Mouse (Mus musculus): ENCODE measurements around the gene D930007J09Rik. TPM values are rescaled to one million over a fixed set of nuclear protein-coding genes. Genes with fewer than 3 reads are reported as not detected.

Gene D930007J09Rik
- polyA plus RNA-seq, 1 experiment = not detected

DNA sequence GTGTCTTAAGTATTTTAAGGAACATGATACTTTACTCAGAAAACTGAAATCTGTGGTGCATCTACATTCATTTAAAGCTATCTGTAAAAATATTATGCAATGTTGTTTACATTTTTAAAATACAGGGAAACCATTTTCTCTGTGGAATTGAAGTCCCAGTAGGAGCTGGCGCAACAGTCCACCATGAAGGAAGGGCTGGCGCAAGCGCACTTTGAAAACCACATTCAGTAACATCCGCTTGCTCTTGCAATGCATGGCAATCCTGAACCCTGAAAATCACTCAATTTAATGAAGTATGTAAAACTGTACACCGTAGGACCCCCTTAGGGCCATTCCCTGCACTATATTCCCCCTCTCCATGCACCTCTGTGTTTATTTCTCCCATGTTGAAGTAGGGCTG lies 31.9 kb upstream of the D930007J09Rik start:
- TF ChIP-seq POLR2A (IDR thresholded peaks at IDR 0.05; ENCODE audit: borderline replicate concordance, extremely low read depth, low read depth, low read length) (no peak), CTCF (IDR thresholded peaks at IDR 0.05; ENCODE audit: insufficient read depth, low read length) (no peak)
- no peak for DNase-seq
- 88% methylated on average over 5 of the region's 5 CpGs for WGBS

DNA sequence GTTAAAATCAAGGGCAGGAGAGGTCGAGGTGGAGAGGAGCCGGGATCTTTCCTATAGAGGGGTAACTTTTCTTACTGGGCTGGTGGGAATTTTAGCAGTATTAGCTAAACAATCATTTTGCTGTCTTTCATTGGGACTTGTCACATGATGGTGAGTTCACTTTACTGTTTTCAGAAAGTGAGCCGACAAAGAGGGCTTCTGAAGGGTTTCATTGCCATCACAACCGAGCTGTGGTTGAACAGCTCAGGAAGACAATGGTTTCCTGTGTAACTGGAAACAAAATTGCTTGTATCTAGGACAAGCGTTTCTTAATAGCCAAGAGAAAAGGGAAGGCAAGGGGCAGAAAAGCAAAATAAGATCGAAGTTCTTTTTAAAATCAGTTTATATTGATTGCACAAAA lies 30.6 kb upstream of the D930007J09Rik start:
- DNase-seq = no peak
- 52% methylated on average over 6 of the region's 6 CpGs for WGBS
- Histone ChIP-seq H3K4me1 (ENCODE audit: control insufficient read depth, insufficient read depth, low read length) (peaks cover 7% of the 10 kb centered on the region), H3K4me3 (replicated peaks; ENCODE audit: extremely low read depth, low read depth, low read length) (no peak overlapping the region)
- TF ChIP-seq POLR2A (IDR thresholded peaks at IDR 0.05; ENCODE audit: borderline replicate concordance, extremely low read depth, low read depth, low read length) (no peak), CTCF (IDR thresholded peaks at IDR 0.05; ENCODE audit: insufficient read depth, low read length) (no peak)

More for the DNA sequence above, 31.9 kb upstream of the D930007J09Rik start:
- H3K4me3 ChIP-seq (replicated peaks; ENCODE audit: extremely low read depth, low read depth, low read length) = no peak overlapping the region
- H3K4me1 ChIP-seq (ENCODE audit: control insufficient read depth, insufficient read depth, low read length) = peaks cover 7% of the 10 kb centered on the region

DNA sequence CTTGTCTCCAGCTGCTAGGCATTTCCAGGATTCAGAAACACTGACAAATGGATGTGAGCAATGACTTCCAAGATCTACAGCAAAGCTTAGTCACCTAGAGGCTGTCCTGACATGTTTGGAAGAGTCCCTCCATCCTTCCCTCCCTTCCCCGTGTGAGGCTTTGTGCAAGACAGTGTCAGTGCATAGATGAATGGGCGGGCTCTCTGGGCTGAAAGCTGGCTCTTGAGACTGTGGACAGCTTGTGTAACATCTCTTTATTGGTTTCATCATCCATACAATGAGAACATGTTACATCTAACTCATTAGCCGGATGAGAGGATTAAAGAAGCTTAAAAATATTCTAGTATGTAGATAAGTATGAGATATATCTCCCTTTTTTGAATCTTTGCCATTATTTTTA lies 30.1 kb upstream of the D930007J09Rik start:
- DNase-seq = no peak
- Histone ChIP-seq H3K4me1 (ENCODE audit: control insufficient read depth, insufficient read depth, low read length) (peaks cover 7% of the 10 kb centered on the region), H3K4me3 (replicated peaks; ENCODE audit: extremely low read depth, low read depth, low read length) (no peak overlapping the region)
- WGBS = 59% methylated on average over 3 of the region's 3 CpGs
- TF ChIP-seq POLR2A (IDR thresholded peaks at IDR 0.05; ENCODE audit: borderline replicate concordance, extremely low read depth, low read depth, low read length) = no peak

DNA sequence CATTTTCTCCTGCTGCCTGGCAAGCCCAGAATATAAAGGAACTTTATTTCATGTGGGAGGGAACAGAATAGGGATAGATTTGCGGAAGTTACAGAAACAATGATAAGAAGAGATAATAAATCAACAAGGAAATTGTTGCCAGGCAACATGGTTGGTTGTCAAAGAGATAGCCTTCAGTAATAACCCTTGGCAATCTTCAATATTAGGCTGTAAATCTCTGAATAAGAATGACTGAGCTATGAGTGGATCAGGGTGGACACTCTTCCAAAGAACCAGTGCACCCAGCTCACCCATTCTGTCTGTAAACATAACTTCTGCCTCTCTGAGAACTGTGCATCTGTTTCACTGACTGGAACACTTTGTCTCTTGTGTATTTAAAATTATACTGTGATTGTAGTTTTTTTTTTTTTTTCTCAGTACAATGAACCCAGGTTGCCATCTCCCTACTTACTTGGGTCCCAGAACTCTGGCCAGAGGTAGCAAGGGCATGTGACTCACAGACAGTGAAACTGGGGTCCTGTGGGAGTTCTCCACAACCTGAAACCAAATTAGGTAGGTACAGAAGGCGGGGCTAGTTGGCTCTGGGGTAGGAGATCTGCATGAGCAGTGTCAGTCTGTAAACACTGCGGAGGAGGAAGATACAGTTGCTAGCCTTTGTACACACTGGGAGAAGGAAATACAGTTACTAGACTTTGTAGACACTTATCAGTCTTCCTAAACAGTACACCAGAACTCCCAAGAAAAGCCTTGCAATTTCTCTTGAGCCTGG lies 29.0 kb upstream of the D930007J09Rik start:
- Histone ChIP-seq H3K4me3 (replicated peaks; ENCODE audit: extremely low read depth, low read depth, low read length) (no peak overlapping the region), H3K4me1 (ENCODE audit: control insufficient read depth, insufficient read depth, low read length) (peaks cover 7% of the 10 kb centered on the region)
- 64% methylated on average over 3 of the region's 3 CpGs for WGBS
- DNase-seq = no peak
- TF ChIP-seq CTCF (IDR thresholded peaks at IDR 0.05; ENCODE audit: insufficient read depth, low read length) = no peak
- no peak for TF ChIP-seq POLR2A (IDR thresholded peaks at IDR 0.05; ENCODE audit: borderline replicate concordance, extremely low read depth, low read depth, low read length)

DNA sequence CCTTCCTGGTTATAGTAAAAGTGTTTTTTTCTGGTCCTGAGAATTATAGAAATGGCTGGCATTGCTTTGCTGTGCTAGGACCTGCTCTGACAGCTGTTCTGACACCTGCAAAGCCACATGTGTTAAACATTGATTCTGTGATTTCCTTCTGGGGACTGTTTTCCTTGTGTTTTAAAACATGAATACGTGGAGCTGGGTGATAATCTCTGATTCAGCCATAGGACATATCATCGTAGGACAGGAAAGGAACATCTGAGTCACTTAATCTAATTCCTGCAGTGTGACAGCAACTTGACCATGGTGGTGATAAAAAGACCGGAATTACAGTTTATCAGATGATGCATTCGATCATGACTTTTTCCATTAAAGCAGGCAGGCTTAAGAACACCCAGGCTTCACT lies 26.2 kb upstream of the D930007J09Rik start:
- no peak for DNase-seq
- no peak overlapping the region for H3K4me3 ChIP-seq (replicated peaks; ENCODE audit: extremely low read depth, low read depth, low read length)
- 50% methylated on average over 4 of the region's 4 CpGs for WGBS
- peaks cover 7% of the 10 kb centered on the region for H3K4me1 ChIP-seq (ENCODE audit: control insufficient read depth, insufficient read depth, low read length)
- TF ChIP-seq CTCF (IDR thresholded peaks at IDR 0.05; ENCODE audit: insufficient read depth, low read length) (no peak), POLR2A (IDR thresholded peaks at IDR 0.05; ENCODE audit: borderline replicate concordance, extremely low read depth, low read depth, low read length) (no peak)

DNA sequence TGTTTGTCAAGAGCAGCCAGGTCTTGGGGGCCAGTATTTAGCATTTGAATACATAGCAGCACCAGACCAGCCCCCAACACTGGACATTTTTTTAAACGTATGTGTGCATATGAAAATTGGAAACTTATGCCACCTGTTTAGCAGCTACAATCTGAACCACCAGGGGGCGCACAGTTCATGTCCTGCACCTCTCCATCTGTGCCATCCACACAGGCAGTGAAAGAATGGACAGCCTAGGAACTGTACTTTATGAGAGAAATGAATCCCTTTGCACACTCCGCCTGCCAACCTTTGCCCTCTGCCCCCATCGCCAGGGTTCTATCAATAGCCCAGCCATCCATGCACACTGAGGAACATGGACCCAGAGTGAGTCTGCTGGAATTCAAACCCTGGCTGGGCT lies 25.3 kb upstream of the D930007J09Rik start:
- WGBS = 51% methylated on average over 4 of the region's 4 CpGs
- DNase-seq = peak; percentile 52
- peak; percentile 71 for TF ChIP-seq CTCF (IDR thresholded peaks at IDR 0.05; ENCODE audit: insufficient read depth, low read length)
- no peak for TF ChIP-seq POLR2A (IDR thresholded peaks at IDR 0.05; ENCODE audit: borderline replicate concordance, extremely low read depth, low read depth, low read length)
- Histone ChIP-seq H3K4me3 (replicated peaks; ENCODE audit: extremely low read depth, low read depth, low read length) (no peak overlapping the region), H3K4me1 (ENCODE audit: control insufficient read depth, insufficient read depth, low read length) (peaks cover 7% of the 10 kb centered on the region)

DNA sequence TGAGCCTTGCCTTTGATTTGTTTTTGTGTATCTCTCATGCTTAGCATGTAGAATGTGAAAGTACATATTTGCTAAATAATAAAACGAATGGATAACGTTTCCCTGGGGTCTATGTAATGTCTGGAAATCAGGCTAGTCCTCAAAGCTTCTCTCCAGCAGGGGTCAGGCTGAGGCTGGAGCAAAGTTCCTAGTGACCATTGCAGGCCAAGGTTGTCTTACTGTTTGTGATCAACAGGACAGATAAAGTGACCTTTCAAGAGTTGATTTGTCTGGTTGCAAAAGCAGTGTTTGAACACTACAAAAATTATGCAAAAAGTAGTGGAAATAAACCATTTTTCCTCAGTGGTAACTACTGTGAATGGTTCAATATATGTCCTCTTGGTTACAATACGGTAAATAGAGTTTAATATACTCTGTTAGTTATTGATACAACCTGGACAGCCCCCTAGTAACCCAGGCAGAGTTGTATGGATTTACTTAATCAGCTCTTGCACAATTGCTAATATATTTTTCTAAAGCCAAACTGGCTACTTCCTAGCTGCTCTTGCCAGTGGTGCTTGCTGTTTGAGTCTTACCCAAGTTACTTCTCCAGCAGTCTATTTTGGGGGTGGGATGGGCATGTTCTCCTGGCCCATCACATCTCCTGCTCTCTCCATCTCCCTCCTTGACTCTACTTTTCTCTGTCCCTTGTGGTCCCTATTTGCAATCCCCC lies 24.6 kb upstream of the D930007J09Rik start:
- Histone ChIP-seq H3K4me3 (replicated peaks; ENCODE audit: extremely low read depth, low read depth, low read length) (no peak overlapping the region), H3K4me1 (ENCODE audit: control insufficient read depth, insufficient read depth, low read length) (peaks cover 5% of the 10 kb centered on the region; the same call in 1 of the 2 replicates)
- WGBS = 78% methylated on average over 3 of the region's 3 CpGs
- TF ChIP-seq CTCF (IDR thresholded peaks at IDR 0.05; ENCODE audit: insufficient read depth, low read length) = peak; percentile 51; the same call in 1 of the 2 replicates
- no peak for TF ChIP-seq POLR2A (IDR thresholded peaks at IDR 0.05; ENCODE audit: borderline replicate concordance, extremely low read depth, low read depth, low read length)
- DNase-seq = no peak

DNA sequence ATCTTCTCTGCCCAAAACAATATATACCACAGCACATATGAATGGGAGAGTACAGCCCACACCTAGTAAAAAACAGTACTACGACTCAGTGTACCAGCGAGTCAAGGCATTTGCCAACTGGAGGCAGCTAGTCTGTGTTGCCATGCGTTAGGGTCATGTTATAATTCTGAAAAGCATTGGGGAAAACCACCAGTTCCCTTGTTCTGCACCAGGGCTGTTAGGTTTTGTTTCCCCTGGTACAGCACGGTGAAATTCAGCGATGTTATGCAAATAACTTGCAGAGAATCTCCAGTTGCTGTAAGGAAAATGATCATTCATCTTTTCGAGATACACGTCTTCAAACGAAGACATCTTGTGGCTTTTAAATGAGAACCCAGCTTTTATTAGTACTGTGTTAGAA lies 22.9 kb upstream of the D930007J09Rik start:
- no peak for TF ChIP-seq CTCF (IDR thresholded peaks at IDR 0.05; ENCODE audit: insufficient read depth, low read length)
- no peak for TF ChIP-seq POLR2A (IDR thresholded peaks at IDR 0.05; ENCODE audit: borderline replicate concordance, extremely low read depth, low read depth, low read length)
- 88% methylated on average over 8 of the region's 8 CpGs for WGBS
- no peak for DNase-seq
- H3K4me3 ChIP-seq (replicated peaks; ENCODE audit: extremely low read depth, low read depth, low read length) = no peak overlapping the region
- no peaks in the 10 kb centered on the region for H3K4me1 ChIP-seq (ENCODE audit: control insufficient read depth, insufficient read depth, low read length)

DNA sequence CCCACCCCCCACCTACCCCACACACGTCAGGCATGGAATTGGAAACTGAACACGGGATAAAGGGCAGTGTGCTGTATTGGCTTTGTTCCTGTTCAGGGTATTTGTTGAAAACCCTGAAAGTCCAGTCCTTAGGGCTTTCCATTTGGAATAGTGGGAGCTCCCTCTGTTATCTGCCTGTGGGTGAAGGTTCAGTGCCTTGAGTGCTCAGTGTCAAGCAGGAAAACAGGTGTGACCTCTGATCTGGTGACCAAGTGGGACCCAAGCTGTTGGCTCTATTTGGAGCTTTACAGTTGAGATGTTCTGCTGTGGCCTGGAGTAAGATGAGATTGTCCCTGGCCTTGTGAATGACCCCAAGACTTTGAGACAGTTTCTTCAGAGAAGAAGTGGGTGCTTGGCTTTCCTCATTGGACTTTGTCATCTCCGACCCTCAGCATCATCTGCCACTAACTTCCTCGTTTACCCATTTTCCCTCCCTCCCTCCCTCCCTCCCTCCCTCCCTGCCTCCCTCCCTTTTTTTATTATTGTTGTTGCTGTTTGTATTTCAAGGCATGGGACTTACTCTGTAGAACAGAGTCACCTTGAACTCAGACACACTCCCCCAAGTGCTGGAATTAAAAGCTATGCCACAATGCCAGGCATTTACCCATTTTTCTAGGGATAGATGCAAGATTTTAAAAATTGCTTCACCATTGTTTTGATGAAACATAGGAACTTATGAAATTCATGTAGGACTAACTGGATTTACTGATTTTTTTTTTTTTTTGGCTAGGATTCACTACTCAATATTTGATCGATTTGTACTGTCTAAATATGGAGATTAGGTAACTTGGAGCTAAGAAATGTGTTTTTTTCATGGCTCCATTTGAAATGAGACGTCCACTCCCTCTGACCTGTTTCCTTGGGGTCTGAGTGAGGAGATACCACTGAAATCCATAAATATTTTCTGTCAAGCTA lies 22.0 kb upstream of the D930007J09Rik start:
- TF ChIP-seq CTCF (IDR thresholded peaks at IDR 0.05; ENCODE audit: insufficient read depth, low read length) (no peak), POLR2A (IDR thresholded peaks at IDR 0.05; ENCODE audit: borderline replicate concordance, extremely low read depth, low read depth, low read length) (no peak)
- Histone ChIP-seq H3K4me3 (replicated peaks; ENCODE audit: extremely low read depth, low read depth, low read length) (no peak overlapping the region), H3K4me1 (ENCODE audit: control insufficient read depth, insufficient read depth, low read length) (no peaks in the 10 kb centered on the region)
- no peak for DNase-seq
- WGBS = 76% methylated on average over 6 of the region's 6 CpGs

All from lung, adult 2 months (tissue).